Mouse (Mus musculus) heart, embryonic 16.5 days (tissue): ENCODE data around the gene Rxfp4. TPM values are rescaled to one million over a fixed set of nuclear protein-coding genes. Genes with fewer than 3 reads are reported as not detected.

ENCODE experiments used
- ATAC-seq: fragments of 200-750 bp; cut with Nextera tagmentation; replicated peaks from 2 replicates; pipeline ENCODE4 v1.8.0; 2017; ENCODE audit warnings: moderate number of reproducible peaks; ENCODE audit not compliant: insufficient read depth, low FRiP score; ENCODE audit errors: extremely low read depth
- H3K27ac ChIP-seq: fragments of 300-500 bp; sonication (generic); 2 replicates; pipeline ENCODE4 v1.5.1; 2014; ENCODE audit warnings: mild to moderate bottlenecking, low read length, control low read depth, moderate library complexity
- H3K27me3 ChIP-seq: fragments of 300-500 bp; sonication (generic); 2 replicates; pipeline ENCODE4 v1.6.1; 2014; ENCODE audit warnings: low read length, mixed read lengths; ENCODE audit not compliant: control insufficient read depth, insufficient read depth
- H3K36me3 ChIP-seq: fragments of 300-500 bp; sonication (generic); 2 replicates; pipeline ENCODE4 v1.6.1; 2014; ENCODE audit not compliant: control insufficient read depth, insufficient read depth
- H3K4me1 ChIP-seq: fragments of 300-500 bp; sonication (generic); 2 replicates; pipeline ENCODE4 v1.6.1; 2014; ENCODE audit warnings: low read length, mixed read lengths; ENCODE audit not compliant: control insufficient read depth, insufficient read depth
- H3K4me2 ChIP-seq: fragments of 300-500 bp; sonication (generic); 2 replicates; pipeline ENCODE4 v1.6.1; 2014; ENCODE audit warnings: low read depth, mild to moderate bottlenecking, control low read depth, low read length
- H3K4me3 ChIP-seq: fragments of 300-500 bp; sonication (generic); 2 replicates; pipeline ENCODE4 v1.5.1; 2014; ENCODE audit warnings: mild to moderate bottlenecking, control low read depth, low read length
- H3K9ac ChIP-seq: fragments of 300-500 bp; sonication (generic); 2 replicates; pipeline ENCODE4 v1.6.1; 2014; ENCODE audit warnings: low read length, control low read depth
- H3K9me3 ChIP-seq: fragments of 300-500 bp; sonication (generic); replicated peaks from 2 replicates; pipeline ENCODE4 v1.6.1; 2016; ENCODE audit warnings: low read length; ENCODE audit not compliant: control insufficient read depth
- WGBS: fragments of 180-500 bp; shearing (Covaris S2); extraction: QIAGEN DNeasy Blood & Tissue Kit; methylation state at CpG from one replicate; pipeline ENCODE4 v1.1.7; 2014; 5-methylcytosine and 5-hydroxymethylcytosine counted together
- polyA plus RNA-seq: library from polyadenylated mRNA; unstranded; fragments of >200 nt; fragmentation: Nextera tagmentation; extraction: Ambion mirVana; gene quantifications from 2 replicates; pipeline ENCODE4 v1.2.1, GENCODE M21; 2015

The Rxfp4 gene
- polyA plus RNA-seq, 1 experiment from 2014 or later, result not detected

- ATAC-seq, result peak; percentile 71; the same call in 1 of the 2 replicates
- H3K27ac ChIP-seq, result peak overlapping the region; percentile 30; the same call in 1 of the 2 replicates
- 0 out of 2 replicates have a peak overlapping the region, but pooled peaks have one; percentile 25 for H3K9ac ChIP-seq
- H3K4me1 ChIP-seq, result peaks cover 20% of the 10 kb centered on the region
- peak overlapping the region; percentile 23; the same call in 1 of the 2 replicates for H3K4me2 ChIP-seq
- 41% methylated on average over 4 of the region's 4 CpGs for WGBS
- H3K36me3 ChIP-seq, result no peaks in the 10 kb centered on the region
- H3K4me3 ChIP-seq, result no peak overlapping the region
- H3K9me3 ChIP-seq, result no peaks in the 10 kb centered on the region
- no peaks in the 10 kb centered on the region for H3K27me3 ChIP-seq
Observed at GRCm38 (mm10) chr3:88654621-88655020, 1.7 kb upstream of the Rxfp4 start.

- WGBS, result 57% methylated on average over 6 of the region's 6 CpGs
- peak overlapping the region; percentile 30; the same call in 1 of the 2 replicates for H3K27ac ChIP-seq
- no peaks in the 10 kb centered on the region for H3K36me3 ChIP-seq
- H3K9ac ChIP-seq, result no peak overlapping the region
- H3K9me3 ChIP-seq, result no peaks in the 10 kb centered on the region
- no peaks in the 10 kb centered on the region for H3K27me3 ChIP-seq
- ATAC-seq, result no peak
- peaks cover 20% of the 10 kb centered on the region for H3K4me1 ChIP-seq
- no peak overlapping the region for H3K4me3 ChIP-seq
- H3K4me2 ChIP-seq, result no peak overlapping the region
Observed at GRCm38 (mm10) chr3:88653516-88654370, 801 bp upstream of the Rxfp4 start.

- H3K9ac ChIP-seq, result no peak overlapping the region
- peaks cover 14% of the 10 kb centered on the region for H3K36me3 ChIP-seq
- H3K4me3 ChIP-seq, result no peak overlapping the region
- no peaks in the 10 kb centered on the region for H3K27me3 ChIP-seq
- no peak overlapping the region for H3K27ac ChIP-seq
- peaks cover 20% of the 10 kb centered on the region for H3K4me1 ChIP-seq
- no peak overlapping the region for H3K4me2 ChIP-seq
- H3K9me3 ChIP-seq, result no peaks in the 10 kb centered on the region
- no peak for ATAC-seq
- WGBS, result 63% methylated on average over 18 of the region's 18 CpGs
Observed at GRCm38 (mm10) chr3:88651669-88652618, 998 bp downstream of the Rxfp4 start.

- Histone ChIP-seq H3K27ac (no peak overlapping the region), H3K9me3 (no peaks in the 10 kb centered on the region), H3K4me1 (peaks cover 20% of the 10 kb centered on the region), H3K27me3 (no peaks in the 10 kb centered on the region), H3K4me2 (no peak overlapping the region), H3K36me3 (peaks cover 25% of the 10 kb centered on the region), H3K9ac (no peak overlapping the region), H3K4me3 (no peak overlapping the region)
- ATAC-seq, result no peak
- WGBS, result 67% methylated on average over 13 of the region's 13 CpGs
Observed at GRCm38 (mm10) chr3:88650713-88651504, 2.0 kb downstream of the Rxfp4 start.

- Histone ChIP-seq H3K36me3 (peaks cover 32% of the 10 kb centered on the region), H3K4me2 (no peak overlapping the region), H3K27me3 (no peaks in the 10 kb centered on the region), H3K9ac (no peak overlapping the region), H3K4me3 (no peak overlapping the region), H3K4me1 (peaks cover 18% of the 10 kb centered on the region), H3K9me3 (no peaks in the 10 kb centered on the region), H3K27ac (no peak overlapping the region)
- WGBS, result 93% methylated on average over 13 of the region's 13 CpGs
- ATAC-seq, result no peak
Observed at GRCm38 (mm10) chr3:88649967-88650366, 3.0 kb downstream of the Rxfp4 start.

- WGBS, result 82% methylated on average over 10 of the region's 10 CpGs
- no peaks in the 10 kb centered on the region for H3K9me3 ChIP-seq
- no peak for ATAC-seq
Observed at GRCm38 (mm10) chr3:88649186-88649585, 3.8 kb downstream of the Rxfp4 start.

GRCm38 (mm10) chr3:88648452-88649168, 4.3 kb downstream of the Rxfp4 start:
- H3K9me3 ChIP-seq, result no peaks in the 10 kb centered on the region
- H3K4me2 ChIP-seq, result no peak overlapping the region
- H3K4me1 ChIP-seq, result peaks cover 5% of the 10 kb centered on the region
- WGBS, result 79% methylated on average over 12 of the region's 12 CpGs
- H3K27ac ChIP-seq, result no peak overlapping the region
- ATAC-seq, result no peak
- no peaks in the 10 kb centered on the region for H3K27me3 ChIP-seq
- no peak overlapping the region for H3K9ac ChIP-seq
- H3K4me3 ChIP-seq, result no peak overlapping the region
- H3K36me3 ChIP-seq, result peaks cover 46% of the 10 kb centered on the region

More at GRCm38 (mm10) chr3:88649186-88649585, 3.8 kb downstream of the Rxfp4 start:
- Histone ChIP-seq H3K9ac (no peak overlapping the region), H3K4me2 (no peak overlapping the region), H3K4me3 (no peak overlapping the region), H3K36me3 (peaks cover 40% of the 10 kb centered on the region), H3K27ac (no peak overlapping the region), H3K4me1 (peaks cover 10% of the 10 kb centered on the region), H3K27me3 (no peaks in the 10 kb centered on the region)
